Mouse (Mus musculus) induced T-regulatory cell, adult 2 months (primary cell): ENCODE data around the gene Pitx1.
A peak's percentile ranks its signal among the peaks of the same experiment; 100 is the strongest.

Experiments used
- DNase-seq: peaks from one replicate; pipeline ENCODE4 v3.0.0-alpha.2; 2012; ENCODE audit warnings: low read depth

The Pitx1 gene

DNA sequence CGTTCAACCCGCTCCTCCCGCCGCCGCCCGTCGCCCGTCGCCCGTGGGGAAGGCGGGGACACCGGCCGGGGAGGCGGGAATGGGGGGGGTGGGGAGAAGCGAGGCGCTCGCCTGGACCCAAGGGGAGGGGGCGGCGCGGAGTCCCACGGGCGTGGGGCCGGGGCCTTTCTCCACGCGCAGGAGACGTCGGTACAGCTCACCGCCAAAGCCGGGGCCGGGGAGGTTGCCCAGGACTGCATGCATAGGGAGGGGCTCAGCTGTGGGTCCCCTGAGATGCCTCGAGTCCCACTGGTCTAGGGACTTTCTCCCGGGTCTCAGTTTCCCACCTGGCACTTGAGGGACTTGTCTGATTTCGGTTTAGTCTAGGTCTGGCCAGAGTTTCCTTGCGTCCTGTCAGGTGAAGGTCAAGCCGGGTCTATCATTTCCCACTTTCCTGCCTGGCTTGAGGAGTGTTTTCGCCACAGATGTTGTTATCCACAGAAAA is at the start of gene Pitx1:
Gene Pitx1 (minus strand): TSS at position 51 of the 484 bp plus-strand sequence.
- DNase-seq, result no peak

DNA sequence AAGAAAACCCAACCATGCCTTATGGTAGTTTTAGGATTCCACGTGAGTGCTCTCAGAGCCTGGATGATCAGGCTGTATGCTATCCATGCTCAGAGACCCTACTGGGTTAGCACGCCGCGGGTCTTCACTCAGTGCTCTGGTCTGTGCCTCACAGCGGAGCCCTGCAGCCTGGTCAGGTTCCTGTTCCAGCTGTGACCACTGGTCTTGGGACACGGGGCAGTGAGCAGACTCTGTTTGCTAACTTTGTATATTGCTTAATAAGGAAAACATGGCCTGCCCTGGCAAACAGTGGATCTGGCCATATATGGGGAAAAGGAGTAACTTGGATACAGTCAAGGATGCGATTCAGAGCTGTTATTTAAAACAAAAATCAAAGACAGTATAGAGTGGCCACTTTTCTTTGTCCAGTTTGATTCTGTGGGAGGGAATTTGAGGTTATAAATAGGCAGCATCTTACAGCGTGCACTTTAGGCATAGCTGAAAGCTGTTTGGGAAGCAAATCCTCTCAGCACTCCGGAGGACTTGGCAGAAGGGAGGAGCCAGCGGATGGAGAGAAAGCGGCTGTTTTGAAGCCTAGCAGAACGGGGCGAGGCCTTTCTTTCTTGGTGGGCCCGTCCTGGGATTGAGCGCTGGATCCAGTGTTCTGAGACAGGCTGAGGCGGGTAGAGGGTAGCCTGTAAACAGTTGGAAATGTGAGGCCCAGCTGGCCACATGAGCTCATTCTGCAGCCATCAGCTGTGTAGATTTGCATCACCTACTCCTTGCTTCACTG is 45.6 kb upstream of the Pitx1 start:
- no peak for DNase-seq

DNA sequence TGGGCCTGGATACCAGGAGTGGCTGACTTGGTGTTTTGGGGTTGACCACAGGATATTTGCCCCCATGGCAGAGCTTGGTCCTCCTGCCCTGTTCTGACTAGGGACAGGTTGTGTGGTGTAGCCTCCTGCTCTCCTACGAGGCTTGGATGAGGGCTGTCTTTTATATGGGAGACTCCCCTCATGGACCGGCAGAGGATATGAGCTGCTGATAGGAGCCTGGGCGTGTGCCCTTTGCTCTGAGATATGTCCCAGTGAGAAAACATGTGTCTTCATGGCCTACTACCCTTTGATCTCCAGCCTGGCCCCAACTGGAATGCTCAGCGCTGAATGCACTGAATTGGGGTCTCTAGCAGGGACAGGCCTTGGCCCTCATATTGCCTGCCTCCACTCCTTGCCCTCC is 42.4 kb upstream of the Pitx1 start:
- DNase-seq, result no peak

DNA sequence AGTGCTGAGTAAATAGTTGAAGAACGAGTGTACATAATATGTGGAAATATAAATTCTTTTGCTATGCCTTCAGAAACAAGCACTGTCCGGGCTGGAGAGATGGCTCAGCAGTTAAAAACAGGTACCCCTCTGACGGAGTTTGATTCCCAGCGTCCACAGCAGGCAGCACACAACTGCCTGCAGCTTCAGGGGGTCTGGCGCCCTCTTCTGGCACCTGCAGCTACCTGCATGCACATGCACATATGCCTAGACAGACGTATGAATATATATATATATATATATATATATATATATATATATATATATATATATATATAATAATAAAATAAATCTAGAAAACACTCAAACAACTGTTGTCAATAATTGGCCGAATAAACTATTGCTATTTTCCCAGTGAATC is 35.4 kb upstream of the Pitx1 start:
- no peak for DNase-seq

DNA sequence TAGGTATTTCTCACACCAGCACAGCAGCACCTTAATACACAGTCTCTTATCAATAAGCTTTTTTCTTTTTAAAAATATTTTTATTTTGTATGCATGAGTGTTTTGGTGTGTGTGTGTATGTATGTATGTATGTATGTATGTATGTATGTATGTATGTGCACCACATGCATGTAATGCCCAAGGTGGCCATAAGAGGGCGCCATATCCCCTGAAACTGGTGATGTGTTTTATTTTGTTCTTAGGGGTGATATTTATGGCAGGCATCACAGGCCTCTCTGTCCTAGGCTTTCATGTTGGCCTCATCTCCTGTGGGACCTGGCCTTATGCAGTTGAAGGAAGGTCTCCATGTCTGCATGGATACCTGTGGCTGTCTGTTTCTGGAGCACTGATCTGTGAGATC is 34.0 kb upstream of the Pitx1 start:
- DNase-seq, result peak; percentile 13

DNA sequence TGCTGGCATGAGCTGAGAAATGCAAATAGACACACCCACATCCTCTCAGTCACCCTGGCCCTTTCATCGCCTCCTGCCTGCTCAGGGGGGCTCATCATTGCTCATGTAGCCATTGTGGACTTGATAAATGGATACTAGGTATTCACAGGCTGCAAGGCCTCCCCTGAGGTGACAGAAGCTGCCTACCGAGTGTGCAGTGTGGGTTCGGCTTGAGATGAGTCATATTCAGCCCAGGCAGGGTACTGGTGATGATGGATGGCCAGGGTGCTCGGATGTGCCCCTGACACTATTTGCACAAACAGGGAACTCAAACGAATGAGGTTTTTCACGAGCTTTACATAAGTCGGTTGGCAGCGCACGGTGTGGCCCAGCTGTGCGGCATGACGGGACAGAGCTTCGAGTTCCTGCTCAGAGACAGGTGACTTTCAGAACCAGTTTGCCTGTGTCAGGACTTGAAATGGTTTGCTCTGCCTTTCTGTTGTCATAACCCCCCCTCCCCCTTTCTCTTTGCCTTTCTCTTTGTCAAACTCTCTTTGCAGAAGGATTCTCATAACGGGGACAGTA is 31.6 kb upstream of the Pitx1 start:
- no peak for DNase-seq

DNA sequence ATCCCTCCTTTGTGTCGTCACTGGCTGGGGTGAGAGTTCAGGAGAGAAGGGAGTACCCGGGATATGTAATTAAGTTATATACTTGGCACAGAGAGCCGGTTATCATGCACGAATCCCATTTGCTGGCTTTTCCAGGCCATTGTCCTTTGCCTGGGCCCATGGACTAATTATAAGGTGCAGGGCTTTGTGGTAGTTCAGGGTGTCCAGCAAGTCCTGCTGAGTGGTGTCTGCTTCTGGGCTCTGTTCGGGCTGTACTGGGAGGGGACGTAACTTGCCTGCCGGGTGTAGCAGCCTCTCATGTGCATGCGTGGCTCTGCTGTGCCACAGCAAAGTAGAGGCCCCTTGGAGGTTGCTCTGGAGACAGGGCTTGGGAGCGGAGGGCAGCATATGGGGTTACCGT is 24.5 kb upstream of the Pitx1 start:
- DNase-seq, result no peak

DNA sequence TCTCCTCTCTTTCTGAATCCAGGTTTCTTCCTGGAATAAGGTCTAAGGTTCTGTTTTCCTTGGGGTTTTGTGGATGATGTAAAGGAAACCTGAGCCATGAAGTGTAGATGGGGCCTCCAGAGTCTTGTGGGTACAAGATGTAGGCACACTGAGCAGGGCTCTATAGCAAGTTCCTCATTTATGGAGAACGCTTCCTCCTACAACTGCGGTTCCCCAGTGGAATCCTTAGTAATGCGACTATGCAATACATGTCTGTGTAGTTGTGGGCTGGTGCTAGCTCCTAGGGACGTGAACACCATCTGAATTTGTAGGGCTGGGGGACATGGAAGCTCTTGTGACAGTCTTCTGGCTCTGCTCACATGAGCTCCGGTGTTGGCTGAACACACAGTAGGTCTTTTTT is 22.5 kb upstream of the Pitx1 start:
- no peak for DNase-seq

DNA sequence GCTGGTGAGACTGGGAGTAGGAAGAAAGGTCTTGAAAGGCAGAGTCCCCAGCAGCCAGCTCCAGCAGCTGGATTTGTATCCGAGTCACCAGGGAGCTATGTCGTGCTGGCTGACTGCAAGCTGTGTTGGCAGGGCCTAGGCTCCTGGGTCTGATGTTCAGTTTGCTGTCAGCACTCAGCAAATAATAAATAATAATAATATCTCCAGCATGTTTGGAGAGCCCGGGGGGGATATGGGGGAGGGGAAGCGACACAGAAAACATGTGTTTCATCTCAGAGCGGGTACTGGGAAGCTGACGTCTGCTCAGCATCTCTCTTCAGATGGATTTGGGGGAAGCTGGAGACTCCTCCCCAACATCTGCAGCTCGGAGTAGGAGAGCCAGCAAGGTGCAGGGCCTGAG is 19.8 kb upstream of the Pitx1 start:
- no peak for DNase-seq

DNA sequence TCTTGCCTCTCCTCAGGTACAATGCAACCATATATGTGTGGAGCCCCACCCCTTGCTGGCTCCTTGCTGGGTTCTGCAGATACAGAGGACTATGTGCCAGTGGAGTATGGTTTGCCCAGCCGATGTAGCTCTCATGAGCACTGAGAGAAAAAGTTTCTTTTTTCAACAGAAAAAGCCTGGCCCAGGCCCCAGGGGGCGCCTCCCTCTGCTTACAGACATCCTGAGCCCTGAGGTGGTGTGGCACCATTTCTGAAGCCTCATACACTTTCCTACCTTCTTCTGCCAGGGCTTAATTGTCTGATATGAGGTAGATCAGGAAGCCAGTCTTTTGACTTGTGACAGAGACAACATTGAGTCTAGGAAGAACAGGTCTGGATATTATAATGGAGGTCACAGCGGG is 16.2 kb upstream of the Pitx1 start:
- no peak for DNase-seq

DNA sequence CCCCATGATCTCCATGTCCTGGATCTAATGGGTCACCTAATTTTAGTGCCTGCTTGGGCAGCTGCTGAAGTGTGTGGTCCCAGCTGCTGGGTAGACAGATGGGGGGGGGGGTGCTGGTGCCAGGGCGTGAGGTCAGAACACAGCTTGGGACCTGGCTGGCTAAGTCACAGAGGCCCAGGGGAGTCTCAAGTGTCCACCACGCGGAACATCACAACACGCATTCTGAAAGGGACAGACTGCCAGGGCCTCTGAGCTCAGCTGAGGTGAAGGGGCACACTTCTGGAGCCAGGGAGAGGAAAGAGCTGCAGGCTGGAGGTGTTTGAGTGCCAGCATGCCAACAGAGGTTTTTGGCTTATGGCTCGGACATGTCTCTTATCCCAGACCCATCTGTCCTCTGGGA is 14.7 kb upstream of the Pitx1 start:
- DNase-seq, result no peak

DNA sequence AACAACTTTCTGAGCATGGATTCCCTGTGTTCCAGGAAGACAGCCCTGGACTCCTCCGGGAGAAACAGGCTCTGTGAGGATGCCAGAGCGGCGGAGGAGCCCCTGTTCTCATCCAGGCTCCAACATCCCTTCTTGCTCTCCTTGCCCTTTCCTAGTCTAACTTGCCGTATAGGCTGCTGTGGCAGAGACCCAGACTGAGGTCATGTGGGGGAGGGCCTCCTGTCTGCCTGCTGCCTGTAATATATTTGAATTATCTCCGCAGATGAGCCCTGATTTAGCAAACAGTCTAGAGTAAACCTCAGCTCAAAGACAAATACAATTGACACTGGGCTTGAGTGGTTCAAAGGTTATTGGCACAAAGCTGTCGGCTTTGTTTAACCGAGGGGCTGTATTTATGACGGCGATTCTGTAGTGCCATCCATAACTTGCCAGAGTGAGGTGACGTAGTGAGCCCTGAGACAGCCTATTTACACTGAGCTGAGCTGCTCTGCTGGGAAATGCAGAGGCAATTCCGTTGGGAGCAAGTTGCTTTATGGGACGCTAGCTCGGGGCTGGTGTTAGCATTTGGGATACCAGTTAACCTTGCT is 12.7 kb upstream of the Pitx1 start:
- no peak for DNase-seq

DNA sequence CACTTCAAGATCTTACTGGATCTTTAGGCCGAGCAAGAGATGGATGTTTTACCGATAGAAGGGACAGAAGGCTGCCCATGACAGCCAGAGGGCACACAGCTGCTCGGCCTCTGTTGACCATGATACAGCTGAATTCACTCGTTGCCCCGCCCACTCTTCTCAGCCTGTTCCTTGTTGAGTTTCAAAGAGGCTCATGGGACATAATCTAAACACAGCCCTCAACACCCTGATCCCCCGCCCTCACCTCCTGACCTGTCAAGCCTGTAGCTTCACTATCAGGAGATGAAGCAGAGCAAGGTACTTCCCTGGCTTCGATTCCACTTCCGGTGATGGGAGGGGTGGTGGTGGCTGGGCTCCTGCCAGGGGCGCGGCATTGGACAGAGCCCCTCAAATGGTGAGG is 11.8 kb upstream of the Pitx1 start:
- no peak for DNase-seq

DNA sequence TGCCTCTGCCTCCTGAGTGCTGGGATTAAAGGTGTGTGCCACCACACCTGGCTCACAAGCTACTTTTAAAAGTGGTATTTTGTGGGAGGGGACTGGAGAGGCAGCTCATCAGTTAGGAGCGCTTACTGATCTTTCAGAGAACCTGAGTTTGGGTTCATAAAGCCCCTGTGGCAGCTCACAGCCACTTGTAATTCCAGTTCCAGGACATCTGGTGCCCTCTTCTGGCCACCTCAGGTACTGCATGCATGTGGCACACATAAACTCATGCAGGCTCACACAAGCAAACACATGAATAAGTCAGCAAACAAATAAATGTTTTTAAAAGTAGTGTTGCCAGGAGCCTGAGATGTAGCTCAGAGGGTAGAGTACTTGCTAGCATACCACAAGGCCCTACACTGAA is 7.7 kb upstream of the Pitx1 start:
- DNase-seq, result peak; percentile 36

DNA sequence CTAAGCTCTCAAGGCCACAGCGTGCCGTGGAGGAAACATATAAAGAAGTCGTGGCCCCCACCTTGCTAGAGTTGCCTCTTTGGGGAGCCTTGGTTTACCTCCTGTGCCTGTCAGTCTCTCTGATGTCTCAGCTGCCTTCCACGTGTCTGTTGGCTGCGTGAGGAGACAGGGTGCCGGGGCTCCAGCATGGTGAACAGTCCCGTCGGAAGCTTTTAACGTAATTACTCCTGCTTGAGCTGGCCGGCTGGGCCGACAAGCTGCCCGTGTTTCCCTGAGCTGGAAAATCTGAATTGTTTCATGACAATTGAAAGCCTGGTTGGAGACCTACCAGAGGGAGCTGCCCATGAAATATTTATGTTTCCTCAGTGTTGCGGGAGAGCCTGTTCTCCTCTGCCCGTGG is 4.2 kb upstream of the Pitx1 start:
- no peak for DNase-seq

DNA sequence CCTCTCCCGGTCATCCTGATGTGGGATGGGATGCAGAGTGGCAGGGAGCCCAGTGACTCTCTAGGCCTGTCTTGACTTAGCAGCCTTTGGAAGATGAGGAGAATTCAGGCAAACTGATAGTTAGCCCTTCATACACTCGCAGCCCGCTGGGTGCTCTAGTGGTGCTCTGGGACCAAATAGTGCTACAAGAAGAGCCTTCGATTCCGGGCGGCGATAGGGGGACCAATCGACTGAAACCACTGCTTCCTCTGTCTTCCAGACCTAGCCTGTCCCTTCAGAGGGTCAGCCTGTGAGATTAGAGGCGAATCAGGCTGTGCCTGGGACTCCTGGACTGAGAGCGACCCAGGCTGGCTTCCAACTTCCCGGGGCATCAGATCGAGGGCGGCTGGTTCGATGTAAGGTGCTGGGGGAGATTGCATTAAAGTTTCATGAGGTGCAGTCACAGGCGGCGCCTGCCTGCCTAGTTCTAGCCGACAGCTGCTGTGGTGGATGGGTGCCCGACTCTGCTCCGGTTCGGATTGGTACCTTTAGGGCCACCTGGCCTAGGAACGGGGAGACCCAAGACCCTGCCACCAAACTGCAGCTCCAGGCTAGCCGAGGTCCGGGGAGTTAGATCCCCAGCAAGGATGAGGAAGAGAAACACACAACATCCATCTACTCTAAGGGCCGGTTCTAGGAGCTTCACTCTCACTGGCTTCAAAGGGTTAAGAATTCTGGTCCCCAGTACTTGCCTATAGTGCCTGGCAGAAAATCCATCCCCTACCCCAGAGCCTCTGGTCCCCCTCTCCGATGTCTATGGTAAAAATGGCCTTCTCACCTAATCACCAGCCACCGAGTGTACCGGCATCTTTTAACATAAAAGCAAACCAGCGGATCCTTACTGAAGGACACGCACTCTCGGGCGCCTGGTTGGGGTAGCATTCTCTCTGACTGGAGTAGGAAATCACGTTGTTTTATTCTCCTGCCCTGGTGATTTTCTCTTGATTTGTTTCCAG is 1.1 kb upstream of the Pitx1 start:
- no peak for DNase-seq

DNA sequence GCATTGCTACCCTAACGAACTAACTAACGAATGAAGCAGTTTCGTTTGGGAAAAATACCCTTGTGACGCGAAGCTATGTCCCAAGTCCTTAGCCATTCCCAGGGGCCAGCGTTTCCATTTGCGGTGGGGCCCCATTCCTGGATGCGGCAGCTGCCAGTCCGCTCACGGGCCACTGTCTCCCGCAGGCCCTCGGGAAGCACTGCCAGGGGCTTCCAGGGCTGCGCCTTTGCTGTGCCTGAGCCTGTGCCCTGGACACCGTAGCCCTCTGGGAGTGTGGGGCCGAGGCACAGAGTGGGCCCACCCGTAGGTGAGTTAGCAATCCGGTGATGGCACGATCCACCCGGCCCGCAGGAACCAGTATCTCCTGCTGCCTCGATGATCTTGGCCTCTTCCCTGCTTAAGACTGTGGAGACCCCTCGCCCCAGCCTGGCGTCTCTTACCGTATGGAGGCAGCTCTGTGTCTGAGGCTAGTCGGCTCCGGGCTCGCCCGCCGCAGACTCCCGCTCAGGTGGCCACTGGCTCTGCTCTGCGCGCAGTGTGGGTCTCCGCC is 369 bp downstream of the Pitx1 start:
- no peak for DNase-seq

DNA sequence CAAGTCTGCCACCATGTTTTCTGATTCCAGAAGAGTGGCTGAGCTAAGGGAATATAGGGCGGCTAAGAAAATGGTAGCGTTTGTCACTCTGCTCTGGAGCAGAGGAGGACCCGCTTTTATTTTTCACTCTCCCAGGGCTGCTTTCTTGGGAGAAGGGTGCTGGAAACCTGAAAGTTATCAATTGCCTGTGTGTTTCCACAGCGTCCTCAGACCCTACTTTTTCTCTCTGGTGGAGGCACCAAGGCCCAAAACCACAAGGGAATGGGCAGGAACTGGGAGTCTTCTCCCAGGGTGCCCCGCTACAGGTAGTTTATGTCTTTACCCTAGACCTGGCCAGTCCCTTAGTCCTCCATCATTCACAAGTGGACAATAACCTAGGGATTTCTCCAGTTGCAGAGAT is 1.3 kb downstream of the Pitx1 start:
- no peak for DNase-seq

DNA sequence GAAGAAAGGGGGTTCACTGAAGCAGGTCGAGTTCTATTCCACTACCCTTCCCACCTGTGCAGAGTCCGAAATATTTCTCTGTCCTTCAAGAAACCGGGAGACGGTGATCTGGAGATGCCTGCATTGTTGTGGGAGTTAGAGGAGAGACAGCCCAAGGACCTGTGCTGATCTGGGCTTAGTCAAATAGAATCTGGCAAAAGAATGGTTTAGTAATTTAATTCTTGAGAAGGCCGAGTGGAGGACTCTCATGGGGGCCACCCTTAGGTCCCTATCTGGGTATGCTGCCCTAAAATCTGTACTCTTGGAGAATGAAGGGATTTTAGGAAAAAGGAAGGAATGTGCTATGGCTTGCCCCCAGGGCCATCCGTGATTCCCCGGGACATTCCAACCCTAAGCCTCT is 2.1 kb downstream of the Pitx1 start:
- no peak for DNase-seq

DNA sequence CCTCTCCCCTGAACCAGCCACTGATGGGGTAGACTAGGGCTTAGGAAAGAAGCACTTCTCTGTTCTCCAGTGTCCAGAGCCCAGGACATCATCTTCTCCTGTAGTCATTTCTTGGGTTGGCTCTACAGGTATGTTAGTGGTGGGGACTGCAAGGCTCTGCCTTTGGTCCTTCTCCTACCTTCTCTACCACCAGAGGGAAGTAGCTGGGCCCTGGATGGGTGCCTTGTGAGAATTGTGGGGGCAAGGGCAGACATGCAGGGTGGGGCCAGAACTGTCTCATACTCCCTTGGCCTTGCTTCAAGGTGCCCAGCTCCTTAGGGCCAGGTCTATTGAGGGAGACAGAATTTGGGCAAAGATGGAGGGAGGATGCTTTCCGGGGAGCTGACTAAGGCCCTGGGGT is 3.4 kb downstream of the Pitx1 start:
- no peak for DNase-seq

DNA sequence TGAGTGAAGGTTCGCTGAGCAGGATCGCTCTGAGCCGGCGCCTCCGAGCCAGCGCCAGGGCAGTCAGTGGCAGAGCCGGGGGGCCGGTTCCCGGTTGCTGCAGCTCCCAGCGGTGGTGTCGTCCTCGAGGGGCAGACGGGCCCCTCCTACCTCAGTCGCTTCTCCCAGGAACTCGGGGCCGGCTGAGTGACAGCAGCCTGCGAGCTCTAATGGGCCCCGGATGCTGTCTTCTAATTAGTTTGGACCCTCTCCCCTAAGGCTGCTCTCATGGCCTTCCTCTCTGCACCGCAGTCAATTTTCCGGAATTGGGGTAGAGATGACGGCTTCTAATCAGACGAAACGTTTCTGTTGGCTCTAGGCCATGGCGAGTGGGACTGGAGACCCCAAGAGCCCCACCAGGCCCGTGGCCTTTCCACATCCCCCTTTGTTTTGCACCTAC is 4.3 kb downstream of the Pitx1 start:
- DNase-seq, result no peak
